Mouse (Mus musculus): ENCODE data around the gene Col16a1. TPM values are rescaled to one million over a fixed set of nuclear protein-coding genes. Genes with fewer than 3 reads are reported as not detected.
A peak's percentile ranks its signal among the peaks of the same experiment; 100 is the strongest.

The Col16a1 gene
- polyA plus RNA-seq, 1 experiment from 2014 or later, result 6.2 TPM

DNA sequence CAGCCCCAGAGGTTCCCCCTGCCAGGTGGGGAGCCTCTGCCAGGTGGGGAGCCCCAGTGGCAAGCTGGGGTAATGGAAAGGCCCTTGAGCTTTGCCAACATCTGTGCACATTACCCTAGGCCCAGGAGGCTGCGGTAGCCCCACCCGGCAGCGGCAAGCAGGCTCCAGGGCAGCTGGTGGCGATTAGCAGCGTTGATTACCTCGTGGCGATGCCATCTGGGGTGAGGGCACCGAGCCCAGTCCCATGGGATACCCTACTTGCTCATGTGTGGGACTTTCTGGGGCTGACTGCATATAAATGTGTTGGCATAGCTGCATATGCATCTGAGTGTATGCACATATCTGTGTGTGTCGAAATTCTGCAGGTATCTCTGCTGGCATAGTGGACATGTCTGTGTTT, 3.4 kb upstream of the Col16a1 start:
- no peak for DNase-seq (ENCODE audit: low spot score)

DNA sequence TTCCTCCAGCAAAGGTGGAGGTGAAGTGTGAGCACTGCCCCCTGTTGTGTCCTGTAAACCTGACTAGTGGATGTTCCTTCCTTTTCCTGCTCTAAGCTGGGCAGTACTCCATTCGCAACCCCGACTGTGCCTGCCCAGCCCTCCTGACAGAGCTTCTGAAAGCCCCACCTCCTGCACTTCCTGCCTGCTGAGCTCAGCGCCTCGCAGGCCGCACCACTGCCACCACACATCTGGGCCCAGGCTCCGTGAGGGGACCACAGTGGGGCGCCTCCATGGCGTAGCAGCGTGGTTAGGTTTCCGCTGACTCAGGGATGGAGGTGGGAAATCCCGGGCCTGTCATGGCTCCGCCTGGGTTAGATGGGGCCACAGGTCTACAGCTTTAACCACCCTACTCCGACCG, 2.0 kb upstream of the Col16a1 start:
- DNase-seq (ENCODE audit: low spot score), result peak; percentile 84

DNA sequence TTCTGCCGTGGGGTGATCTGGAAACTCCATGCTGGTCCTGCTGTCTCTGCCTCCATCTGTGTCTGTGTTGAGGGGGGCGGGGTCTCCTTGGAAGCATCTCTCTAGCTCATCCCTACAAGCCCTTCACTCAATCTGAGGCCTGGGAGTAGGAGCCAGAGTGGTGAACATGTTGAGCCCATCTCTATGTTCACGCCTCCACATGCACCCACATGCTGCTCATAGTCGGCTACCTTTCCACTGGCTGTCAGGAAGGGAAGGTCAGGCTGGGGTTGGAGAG, 501 bp downstream of the Col16a1 start:
- no peak for DNase-seq (ENCODE audit: low spot score)

DNA sequence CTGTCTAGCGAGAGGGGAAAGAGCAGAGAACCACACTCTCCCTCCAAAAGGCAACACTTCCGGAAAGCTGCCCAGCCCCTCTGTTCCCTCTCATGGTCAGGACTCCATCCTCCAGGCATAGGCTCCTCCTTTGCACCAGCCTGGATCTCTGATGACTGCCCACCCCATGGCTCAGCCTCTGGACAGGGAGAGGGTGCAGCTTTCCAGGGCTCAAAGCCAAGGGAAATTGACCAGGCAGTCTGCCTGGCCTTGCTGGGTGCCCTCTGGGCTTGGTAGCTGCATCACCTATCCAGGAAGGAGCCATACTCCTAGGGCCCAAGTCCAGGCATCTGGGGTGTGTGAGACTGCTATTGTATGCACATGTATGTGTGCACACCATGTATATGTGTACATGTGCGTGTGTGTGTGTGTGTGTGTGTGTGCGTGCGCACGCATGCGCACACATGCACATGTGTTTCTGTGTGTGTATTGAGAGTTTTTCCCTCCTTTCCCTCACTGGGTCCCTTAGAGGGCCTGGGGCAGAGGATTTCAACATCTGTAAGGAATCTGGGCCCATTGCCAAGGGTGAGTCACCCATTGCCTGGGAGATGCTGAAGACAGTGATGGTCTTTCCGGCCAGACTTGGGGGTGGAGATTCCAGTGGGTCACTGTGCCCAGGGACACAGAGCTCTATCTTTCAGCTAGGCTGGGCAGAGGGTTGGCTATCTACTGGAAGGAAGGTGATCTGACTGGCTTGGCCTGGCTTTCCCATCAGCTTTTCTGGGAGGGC, 2.6 kb downstream of the Col16a1 start:
- no peak for DNase-seq (ENCODE audit: low spot score)

DNA sequence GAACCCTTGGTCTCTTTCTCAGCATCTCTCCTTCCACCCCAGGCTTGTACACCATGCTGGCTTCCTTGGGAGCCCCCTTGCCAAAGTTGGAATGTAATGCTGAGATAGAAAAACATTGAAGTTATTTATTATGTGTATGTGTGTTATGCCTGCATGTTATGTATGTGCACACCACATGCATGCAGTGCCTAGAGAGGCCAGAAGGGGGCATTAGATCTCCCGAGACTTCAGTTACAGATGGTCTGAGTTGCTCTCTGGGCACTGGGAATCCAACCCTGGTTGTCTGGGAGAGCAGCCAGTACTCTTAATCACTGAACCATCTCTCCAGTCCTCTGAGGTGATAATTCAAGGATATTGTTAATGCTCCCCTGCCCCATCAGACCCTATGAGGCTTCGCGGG, 4.6 kb downstream of the Col16a1 start:
- no peak for DNase-seq (ENCODE audit: low spot score)

DNA sequence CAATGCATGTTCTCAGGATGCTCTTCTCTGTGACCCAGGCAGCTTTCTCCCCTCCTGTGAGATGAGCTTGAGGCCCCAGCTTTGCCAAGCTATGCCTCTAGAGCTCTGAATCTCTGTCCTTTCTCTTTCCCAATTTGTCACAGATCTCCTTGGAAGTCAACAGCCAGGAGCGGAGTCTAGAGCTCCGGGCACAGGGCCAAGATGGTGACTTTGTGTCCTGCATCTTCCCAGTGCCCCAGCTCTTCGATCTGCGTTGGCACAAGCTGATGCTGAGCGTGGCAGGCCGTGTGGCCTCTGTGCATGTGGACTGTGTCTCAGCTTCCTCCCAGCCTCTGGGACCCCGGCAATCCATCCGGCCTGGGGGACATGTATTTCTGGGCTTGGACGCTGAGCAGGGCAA, 5.5 kb downstream of the Col16a1 start:
- no peak for DNase-seq (ENCODE audit: low spot score)

DNA sequence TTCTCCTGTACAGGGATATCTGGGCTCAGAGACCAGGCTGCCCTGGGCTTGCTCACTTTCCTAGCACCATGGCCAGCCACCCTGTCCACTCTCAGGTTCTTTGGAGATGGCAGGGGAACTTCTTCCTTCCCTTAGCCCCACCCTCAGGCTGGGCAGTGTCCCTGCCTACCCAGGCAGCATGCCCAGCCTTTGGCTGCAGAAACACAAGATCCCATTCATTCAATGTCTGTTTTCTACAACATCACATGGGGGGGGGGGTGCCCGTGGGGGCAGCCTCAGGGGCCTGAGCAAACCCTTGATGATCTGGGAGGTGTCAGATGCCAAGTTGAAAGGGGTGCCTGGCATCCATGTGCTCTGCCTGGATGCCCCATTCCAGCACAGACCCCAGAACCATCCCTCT, 7.1 kb downstream of the Col16a1 start:
- DNase-seq (ENCODE audit: low spot score), result no peak

DNA sequence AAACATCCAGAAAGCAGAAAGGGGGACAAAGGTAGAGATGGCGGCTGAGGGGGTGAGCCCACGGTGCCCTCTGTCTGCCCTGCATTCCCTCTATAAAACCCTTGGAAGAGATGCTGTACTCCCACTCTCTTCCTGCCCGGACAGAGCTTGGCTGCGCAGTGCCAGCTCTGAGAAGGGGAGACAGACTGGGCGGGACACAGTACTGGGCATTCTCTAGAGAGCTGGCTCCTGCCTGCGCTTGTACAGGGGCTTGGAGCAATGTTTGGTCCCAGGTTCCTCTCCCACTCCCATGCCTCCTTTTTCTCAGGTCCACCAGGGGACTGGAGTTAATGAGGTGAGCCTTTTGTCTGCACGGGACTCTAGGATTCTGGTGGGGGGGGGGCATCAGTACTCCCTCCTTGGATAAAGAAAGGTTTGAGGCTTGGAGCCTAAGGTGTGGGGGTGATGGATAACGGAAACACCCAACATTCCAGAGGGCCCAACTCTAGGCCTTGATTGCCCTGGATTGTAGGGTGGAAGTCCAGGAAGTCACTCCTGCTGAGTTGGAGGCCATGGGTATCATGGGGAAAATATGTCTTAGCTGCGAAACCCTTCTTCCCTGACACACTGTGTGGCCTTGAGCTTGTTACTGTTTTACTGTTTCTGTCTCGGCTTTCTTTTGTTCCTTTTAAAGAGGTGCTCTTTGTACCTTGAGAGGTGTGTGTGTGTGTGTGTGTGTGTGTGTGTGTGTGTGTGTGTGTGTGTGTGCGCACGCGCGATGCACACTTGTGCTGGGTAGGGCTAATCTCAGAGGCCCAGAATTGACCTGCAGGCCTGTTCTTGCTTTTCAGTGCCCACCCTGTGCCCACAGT, 7.7 kb downstream of the Col16a1 start:
- no peak for DNase-seq (ENCODE audit: low spot score)

DNA sequence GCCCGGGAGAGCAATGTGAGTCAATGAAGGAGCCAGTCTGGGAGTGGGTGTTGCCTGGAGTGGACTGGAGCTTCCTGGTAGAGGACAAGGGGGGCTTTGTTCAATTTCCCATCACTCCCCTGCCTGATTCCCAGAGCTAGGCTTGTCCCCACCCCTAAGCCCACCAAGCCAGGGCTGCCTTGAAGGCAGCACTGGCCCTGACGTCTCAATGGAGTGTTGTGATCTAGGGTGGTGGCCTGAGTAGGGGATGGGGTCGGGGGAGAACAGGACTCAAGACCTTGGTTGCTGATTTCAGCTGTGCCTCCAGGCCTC, 8.3 kb downstream of the Col16a1 start:
- no peak for DNase-seq (ENCODE audit: low spot score)

DNA sequence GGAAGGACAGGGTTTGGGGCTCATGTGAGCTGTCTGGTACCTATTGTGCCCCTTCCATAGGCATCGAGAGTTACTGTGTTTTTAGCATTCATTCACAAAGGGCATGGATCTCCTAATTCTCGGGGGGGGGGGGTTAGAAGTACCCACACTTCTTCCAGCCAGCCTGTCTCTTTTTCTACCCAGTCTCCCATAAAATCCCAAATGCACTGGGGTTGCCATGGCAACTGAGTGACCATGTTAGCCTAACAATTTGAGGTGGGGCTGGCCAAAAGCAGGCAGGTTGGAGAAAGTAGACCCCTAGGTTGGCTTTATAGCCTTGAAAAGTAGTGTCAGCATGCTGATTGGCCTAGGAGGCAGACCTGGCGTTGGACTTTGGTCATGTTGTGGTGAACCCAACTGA, 8.8 kb downstream of the Col16a1 start:
- no peak for DNase-seq (ENCODE audit: low spot score)

DNA sequence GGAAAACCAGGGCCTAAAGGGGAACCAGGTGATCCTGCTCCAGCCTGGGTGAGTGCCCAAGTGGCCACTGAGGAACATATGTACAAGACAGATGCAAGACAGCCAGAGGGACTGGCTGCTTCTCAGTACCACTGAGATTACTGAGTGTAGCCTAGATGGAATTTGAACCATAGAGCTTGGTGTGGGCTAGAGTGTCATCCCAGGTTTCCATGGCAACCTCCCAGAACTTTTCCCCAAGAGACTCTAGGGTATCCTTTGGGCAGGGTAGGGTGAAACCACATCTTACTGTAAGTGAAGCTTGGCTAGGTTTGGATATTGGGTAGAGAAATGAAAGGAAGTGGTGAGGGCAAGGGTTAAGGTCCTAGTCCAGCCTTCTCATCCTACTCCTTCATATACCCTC, 13.3 kb downstream of the Col16a1 start:
- DNase-seq (ENCODE audit: low spot score), result no peak

DNA sequence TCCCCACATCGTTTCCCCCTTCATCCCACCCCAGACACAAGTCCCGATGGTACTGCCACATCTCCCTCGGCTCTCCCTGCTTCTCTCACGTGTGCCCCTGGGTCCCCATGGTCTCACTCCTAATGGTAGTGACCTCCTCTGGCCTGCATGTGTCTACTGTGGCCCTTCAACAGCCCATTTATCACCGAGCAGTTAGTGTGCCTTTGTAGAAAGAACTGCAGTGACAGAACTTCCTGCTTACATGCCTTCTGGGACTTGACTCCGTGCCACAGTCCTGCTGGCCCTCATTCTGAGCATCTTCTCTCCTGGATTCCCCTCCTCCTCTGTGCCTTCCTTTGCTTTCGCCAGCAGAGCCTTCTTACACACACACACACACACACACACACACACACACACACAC, 15.6 kb downstream of the Col16a1 start:
- DNase-seq (ENCODE audit: low spot score), result no peak

DNA sequence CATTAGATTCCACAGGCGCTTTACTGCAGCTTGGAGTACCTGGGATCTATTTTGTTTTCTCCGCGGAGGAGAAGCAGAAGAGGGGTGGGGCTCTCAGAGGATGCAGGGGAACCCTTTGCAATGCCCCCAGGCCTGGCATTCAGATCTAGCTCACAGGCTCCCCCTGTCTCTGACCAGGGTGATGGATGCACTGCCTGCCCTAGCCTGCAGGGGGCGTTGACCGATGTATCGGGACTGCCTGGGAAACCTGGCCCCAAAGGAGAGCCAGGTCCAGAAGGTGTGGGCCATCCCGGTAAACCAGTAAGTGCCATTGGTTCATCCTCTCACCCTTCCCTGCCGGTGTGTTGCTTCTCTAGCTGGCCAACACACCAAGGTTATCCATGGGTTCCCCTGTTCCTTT, 19.2 kb downstream of the Col16a1 start:
- DNase-seq (ENCODE audit: low spot score), result peak; percentile 19

DNA sequence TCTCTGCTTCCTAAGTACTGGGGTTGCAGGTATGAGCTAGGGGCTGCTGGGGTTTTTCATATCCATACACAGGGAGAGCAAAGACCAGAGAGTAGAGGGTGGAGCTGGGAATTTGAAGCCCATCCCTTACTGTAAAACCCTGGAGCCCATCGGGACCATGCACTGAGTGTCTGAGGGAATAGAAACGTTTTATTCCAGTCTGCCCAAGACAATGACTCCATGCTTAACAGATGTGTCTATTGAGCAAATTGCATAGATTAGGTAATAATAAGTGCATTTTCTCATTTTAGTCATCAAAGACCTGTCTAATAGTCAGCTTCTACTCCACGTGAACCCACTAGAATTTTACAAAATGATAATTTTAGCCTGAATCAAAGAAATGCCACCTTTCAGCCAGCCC, 22.9 kb downstream of the Col16a1 start:
- no peak for DNase-seq (ENCODE audit: low spot score)

DNA sequence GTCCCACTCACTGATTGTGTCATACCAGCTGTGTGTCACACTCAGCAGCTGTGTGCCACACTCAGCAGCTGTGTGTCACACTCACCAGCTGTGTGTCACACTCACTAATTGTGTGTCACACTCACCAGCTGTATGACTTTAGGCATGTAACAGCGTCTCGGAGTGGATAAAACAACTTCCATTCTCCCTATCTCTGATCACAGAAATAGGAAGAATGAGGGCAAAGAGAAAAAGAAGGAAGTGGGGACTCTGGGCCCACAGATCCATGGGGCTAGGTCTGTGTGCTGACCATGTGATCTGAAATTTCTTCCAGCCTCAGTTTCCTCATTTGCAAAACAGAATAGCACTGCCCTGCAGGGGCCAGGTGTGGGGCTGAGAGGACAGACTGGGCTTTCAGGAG, 24.1 kb downstream of the Col16a1 start:
- DNase-seq (ENCODE audit: low spot score), result no peak

DNA sequence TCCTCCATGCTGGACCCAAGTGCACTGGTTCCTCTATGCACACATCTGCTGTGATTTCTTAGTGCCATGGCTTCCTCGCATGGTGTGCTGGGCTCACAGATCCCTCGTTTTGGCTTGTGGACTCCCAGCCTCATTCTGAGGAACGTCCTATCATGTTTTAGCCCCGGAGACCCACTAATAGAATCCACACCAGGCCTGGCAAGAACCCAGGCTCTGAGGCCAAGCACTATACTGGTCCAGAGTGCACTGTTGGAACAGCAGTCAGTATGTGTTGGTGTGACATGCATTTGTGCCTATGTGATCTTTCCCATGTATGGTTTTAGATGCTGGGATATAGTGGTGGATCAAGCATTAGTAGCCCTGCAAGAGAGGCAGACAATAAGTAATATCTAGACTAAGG, 25.7 kb downstream of the Col16a1 start:
- DNase-seq (ENCODE audit: low spot score), result no peak

DNA sequence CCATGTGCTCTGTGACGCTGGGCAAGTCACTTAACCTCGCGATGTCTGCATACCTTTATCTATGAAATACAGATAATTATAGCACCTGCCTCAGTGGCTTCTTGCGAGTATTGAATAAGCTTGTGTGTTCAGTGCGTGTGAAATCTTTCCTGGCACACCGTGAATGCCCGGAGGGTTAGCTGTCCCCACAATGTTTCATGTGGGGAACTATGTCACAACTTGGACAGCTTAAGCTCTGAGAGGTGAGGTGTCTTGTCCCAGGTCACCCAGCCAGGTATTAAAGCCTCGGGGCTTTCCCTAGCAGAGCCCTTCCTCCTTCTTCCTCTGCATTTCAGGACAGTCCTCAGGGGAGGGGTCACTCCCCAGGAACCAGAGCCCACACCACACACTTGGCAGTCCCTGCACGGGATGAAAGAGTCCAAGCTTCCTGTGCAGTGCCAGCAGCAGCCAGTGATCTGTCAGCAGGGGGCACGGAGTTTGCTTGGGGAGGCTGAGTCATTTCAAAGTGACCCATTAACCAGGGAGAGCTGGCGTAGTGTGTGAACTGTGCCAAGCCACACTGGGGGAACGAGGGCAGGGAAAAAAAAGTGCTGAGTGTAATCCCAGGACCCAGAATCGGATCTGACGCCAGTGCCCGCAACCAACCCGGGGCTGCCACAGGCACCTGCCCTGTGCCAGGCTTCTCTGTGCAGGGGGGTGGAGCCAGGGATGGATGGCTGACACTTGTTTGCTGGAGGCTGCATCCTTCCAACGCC, 27.3 kb downstream of the Col16a1 start:
- no peak for DNase-seq (ENCODE audit: low spot score)

DNA sequence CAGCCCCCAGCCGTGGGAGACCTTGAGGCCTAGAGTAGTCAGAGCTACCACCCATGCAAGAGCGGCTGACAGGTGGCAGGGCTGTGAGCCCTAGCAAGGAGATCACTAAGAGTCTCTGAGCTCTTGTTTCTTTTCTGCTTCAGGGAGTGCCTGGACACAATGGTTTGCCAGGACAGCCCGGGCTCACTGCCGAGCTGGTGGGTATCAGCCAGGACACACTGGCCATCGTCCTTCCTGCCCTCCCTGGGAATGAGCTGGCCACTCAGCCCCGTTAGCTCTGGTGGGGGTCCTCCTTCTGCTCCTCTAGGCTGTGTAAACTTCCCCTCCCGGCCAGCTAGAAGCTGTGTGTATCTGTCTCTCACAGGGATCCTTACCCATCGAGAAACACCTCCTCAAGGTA, 29.2 kb downstream of the Col16a1 start:
- no peak for DNase-seq (ENCODE audit: low spot score)

DNA sequence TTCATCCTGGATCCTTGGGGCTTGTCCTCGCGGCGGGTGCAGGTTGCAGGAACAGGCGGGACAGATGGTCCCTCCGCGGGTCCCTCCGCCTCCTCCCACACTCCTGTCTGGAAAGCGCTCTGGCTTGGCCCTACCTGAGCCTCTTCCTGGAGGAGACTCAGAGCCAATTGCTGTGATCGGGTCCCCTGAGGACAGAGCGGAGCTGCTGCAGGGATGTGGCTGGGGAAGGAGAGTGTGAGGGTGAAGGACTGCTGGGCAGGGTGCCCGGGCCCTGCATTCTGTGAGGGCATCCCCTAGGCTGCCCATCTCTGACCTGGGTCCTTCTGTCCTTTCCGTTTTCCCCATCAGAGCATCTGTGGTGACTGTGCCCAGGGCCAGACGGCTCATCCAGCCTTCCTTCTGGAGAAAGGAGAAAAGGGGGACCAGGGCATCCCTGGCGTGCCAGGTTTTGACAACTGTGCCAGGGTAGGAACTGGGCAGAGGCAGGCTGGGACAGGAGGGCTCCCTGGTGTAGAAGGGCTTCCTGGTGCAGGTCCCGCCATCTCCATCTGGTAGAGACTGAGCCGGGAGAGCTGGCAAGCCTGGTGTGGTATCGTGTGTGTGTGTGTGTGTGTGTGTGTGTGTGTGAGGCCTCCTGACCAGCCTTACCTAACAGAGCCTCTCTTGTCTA, 31.3 kb downstream of the Col16a1 start:
- DNase-seq (ENCODE audit: low spot score), result no peak

DNA sequence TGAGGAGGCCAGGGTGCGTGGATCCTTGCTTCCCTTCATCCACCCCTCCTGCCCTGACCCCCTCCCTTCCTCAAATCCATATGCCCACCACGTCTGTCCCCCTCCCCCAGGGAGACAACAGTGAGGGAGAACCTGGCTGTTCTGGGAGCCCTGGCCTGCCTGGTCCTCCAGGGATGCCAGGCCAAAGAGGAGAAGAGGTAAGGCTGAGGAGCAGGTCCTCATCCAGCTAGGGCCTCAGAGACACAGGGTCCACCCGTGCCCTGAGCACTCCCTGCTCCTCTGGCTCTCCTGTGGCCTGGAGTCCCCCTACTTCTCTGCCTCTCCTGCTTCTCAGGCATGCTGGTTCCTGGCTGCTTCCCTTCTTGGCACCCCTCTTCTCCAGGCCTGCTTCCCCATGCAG, 31.9 kb downstream of the Col16a1 start:
- DNase-seq (ENCODE audit: low spot score), result no peak

DNA sequence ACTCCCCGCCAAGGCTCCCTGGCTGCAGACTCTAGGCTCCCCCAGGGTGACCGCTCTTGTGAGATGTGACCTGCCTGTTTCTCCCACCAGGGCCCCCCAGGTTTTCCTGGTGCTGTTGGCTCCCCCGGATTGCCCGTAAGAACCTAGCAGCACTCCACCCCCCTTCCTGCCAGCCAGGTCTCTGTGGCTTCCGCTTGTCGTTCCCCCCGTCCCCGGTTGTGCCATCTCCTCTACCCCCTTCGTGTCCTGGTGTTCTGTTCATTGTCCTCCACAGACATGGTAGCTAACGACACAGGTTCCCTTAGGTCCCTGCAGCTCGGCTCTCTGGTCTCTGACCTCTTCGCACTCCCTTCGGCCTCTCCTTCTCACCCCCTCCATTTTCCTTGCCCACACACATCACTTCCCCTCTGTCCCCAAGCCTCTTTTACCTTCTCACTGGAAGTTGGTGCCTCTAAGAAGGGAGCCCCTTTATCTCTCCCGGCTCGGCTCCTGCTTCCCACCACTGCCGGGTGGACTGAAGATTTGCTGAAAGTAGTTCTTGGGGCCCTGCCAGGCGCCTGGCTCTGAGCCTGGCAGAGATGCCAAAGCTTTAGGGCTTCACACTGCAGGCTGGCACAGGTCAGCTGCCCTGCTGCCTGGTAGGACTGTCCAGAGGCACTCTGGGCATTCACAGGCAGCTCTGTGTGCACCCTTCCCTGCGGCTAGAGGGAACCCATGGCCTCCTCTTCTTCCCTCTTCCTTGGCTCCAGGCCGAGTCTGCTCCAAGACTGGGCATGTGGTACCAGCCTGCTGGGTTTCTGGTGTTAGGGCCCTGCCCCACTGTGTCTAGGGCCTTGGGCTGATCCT, 33.9 kb downstream of the Col16a1 start:
- no peak for DNase-seq (ENCODE audit: low spot score)

Measured in thymus, postnatal 0 days (tissue).